Mouse (Mus musculus): Measurements from ENCODE around the gene 5830473C10Rik.

- TF ChIP-seq CTCF (IDR thresholded peaks at IDR 0.05; ENCODE audit: low read depth) (no peak), EP300 (optimal IDR thresholded peaks at IDR 0.05) (no peak)
These were observed 74.0 kb downstream of the 5830473C10Rik start for GRCm38 (mm10) chr5:90634885-90635284.
